ENCODE assay signal across 15 mouse cellular contexts in the genomic region with DNA sequence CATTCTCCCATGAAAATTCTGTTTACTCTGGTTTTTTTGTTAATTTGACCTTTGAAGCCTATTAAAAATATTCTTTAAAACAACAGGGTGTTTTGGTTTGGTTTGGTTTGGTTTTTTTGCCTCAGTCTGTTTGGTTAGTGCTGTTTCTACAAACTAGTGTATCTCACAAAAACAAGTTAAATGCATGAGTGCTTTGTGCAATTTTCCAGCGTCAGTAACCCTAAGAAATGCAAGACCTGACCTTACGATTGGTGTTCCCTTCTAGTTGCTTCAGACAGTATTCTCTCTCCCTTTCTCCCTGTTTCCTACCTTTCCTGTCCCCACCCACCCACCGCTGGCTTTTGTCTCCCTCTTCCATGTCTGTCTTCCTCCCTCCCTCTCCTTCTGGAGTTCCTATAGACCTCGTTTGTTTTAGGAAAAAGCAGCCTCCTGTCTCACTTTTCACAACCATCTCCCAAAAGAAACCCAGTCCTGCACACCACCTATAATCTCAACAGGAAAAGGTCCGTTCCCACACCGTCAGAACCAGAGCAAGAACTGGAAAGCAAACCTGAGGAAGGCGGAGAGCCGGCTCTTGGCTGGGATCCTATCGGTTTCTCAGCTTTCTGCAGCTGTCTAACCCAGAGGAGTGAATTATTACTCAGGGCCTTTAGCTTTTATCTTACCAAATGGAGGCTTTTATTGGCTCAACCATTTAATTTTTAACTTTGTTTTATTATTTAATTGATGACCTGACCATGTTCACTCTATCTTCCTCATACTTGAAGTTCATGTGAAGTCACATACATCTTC. TPM values are rescaled to one million over a fixed set of nuclear protein-coding genes. Genes with fewer than 3 reads are reported as not detected.
DNase-seq lines count a peak whose midpoint lies in the region; ATAC-seq and TF ChIP-seq lines count a peak whose summit lies in the region.
"Had no signal": no experiment of that assay in that cellular context is flagged by ENCODE, and none has a peak within 500 bp of the region (broad histone marks: within the 10 kb centered on the region; RNA-seq: fewer than 3 reads in every experiment).

TSS of gene Slc17a4 (minus strand) at position 634 of the 792 bp plus-strand sequence.

- TF ChIP-seq POLR2A in heart, adult 2 months (IDR thresholded peaks at IDR 0.05; ENCODE audit: insufficient read depth, low read depth, low read length): no peak

- no peak within 1 kb of the TSS for H3K4me2 ChIP-seq in liver, embryonic 13.5 days
- H3K4me2 ChIP-seq: hindbrain, embryonic 14.5 days had no signal

- TF ChIP-seq EP300 in heart, adult 2 months (IDR thresholded peaks at IDR 0.05; ENCODE audit: insufficient read depth, low read depth, low read length): no peak

- no peaks in the 10 kb centered on the region for H3K36me3 ChIP-seq in heart, adult 2 months (ENCODE audit: control insufficient read depth, insufficient read depth, low read length)
- H3K36me3 ChIP-seq in liver, embryonic 13.5 days: no peaks in the 10 kb centered on the region

- peaks cover 2% of the 10 kb centered on the region; the same call in 1 of the 2 replicates for H3K4me1 ChIP-seq in heart, adult 2 months (ENCODE audit: control insufficient read depth, insufficient read depth, low read length)
- H3K4me1 ChIP-seq in liver, embryonic 13.5 days (replicated peaks): peaks cover 48% of the 10 kb centered on the region

- no peak within 1 kb of the TSS for H3K9ac ChIP-seq in heart, adult 2 months (ENCODE audit: low read depth, low read length)
- H3K9ac ChIP-seq in liver, embryonic 13.5 days: no peak within 1 kb of the TSS; the same call in 1 of the 2 replicates
- H3K9ac ChIP-seq: hindbrain, embryonic 14.5 days had no signal

- peak; percentile 61; the same call in 1 of the 2 replicates for ATAC-seq in erythroid progenitor cell, adult 5-6 weeks (replicated peaks; ENCODE audit: low FRiP score, poor library complexity, severe bottlenecking)
- ATAC-seq in liver, embryonic 13.5 days (ENCODE audit: low read depth): no peak

- no peaks in the 10 kb centered on the region for H3K27me3 ChIP-seq in heart, adult 2 months (ENCODE audit: control insufficient read depth, insufficient read depth, low read length)
- no peaks in the 10 kb centered on the region for H3K27me3 ChIP-seq in liver, embryonic 13.5 days
- H3K27me3 ChIP-seq: Patski had no signal

- DNase-seq in heart, adult 2 months: peak in 1 of 2 experiments; percentile 20
- no peak for DNase-seq in heart, postnatal 25 days (ENCODE audit: low spot score)
- peak; percentile 31 to 36 for DNase-seq in kidney, adult 8-10 months
- no peak for DNase-seq in liver, embryonic 13.5 days
- no peak for DNase-seq in frontal cortex, postnatal 36 days (ENCODE audit: low spot score in 2 of 2)
- DNase-seq in frontal cortex, postnatal 14 days (ENCODE audit: low spot score in 2 of 2): no peak
- no peak for DNase-seq in frontal cortex, adult 2 months (ENCODE audit: extremely low spot score in 1 of 2, low spot score in 1 of 2)
- DNase-seq: cerebellum, postnatal 36 days; gastrocnemius, adult 2 months; lung, adult 2 months had no signal

- no peaks in the 10 kb centered on the region for H3K79me2 ChIP-seq in heart, adult 2 months (replicated peaks; ENCODE audit: control insufficient read depth, insufficient read depth, low read length)

- TF ChIP-seq CTCF in heart, adult 2 months (IDR thresholded peaks at IDR 0.05): no peak

- H3K27ac ChIP-seq in heart, adult 2 months: peak within 1 kb of the TSS; percentile 40; the same call in 1 of the 2 replicates
- H3K27ac ChIP-seq in liver, embryonic 13.5 days: peak within 1 kb of the TSS; percentile 52
- H3K27ac ChIP-seq: gastrocnemius, adult 2 months; hindbrain, embryonic 14.5 days; left cerebral cortex, adult 2 months had no signal

- no peak within 1 kb of the TSS for H3K4me3 ChIP-seq in heart, adult 2 months
- no peak within 1 kb of the TSS for H3K4me3 ChIP-seq in liver, embryonic 13.5 days (replicated peaks)
- H3K4me3 ChIP-seq: gastrocnemius, adult 2 months; left cerebral cortex, adult 2 months had no signal

- 41% methylated on average over 9 of the region's 9 CpGs for WGBS in heart, adult 2 months
- 35% methylated on average over 9 of the region's 9 CpGs for WGBS in liver, embryonic 13.5 days (ENCODE audit: insufficient replicate concordance)

- H3K9me3 ChIP-seq in liver, embryonic 13.5 days (replicated peaks): no peaks in the 10 kb centered on the region

- intact Hi-C loops in heart, adult 2 months (cut with DNase I): no loop called here
- intact Hi-C loops in heart, postnatal 25 days (cut with DNase I): no loop called here

RNA-seq across cellular contexts. Expression of gene Slc17a4, which starts in this region (rescaled TPM):
- total RNA-seq in heart, adult 2 months (2021): not detected
- polyA plus RNA-seq in heart, adult 2 months (2012; rRNA removed): not detected in 2 replicates
- not detected for total RNA-seq in heart, postnatal 25 days (2021)
- 0.42 TPM in 1 of 2 replicates, not detected in the other for total RNA-seq in erythroid progenitor cell, adult 5-6 weeks (2015; ENCODE audit: low replicate concordance)
- total RNA-seq in erythroid progenitor cell, adult 5-6 weeks (2017; ENCODE audit: low replicate concordance): 2.4 TPM in 1 of 2 replicates, not detected in the other
- polyA plus RNA-seq in liver, embryonic 13.5 days (2015; fragmentation: Nextera tagmentation; extraction: Ambion mirVana): 0.06 and 0.07 TPM in 2 replicates
- not detected in 2 replicates for polyA plus RNA-seq in frontal cortex, adult 2 months (2012; rRNA removed)
- total RNA-seq: gastrocnemius, adult 2 months; left cerebral cortex, adult 2 months had no signal
- polyA plus RNA-seq: C2C12; hindbrain, embryonic 14.5 days; lung, adult 2 months had no signal

Comparison
In these comparisons a context has a peak if more than half of its experiments do, and no peak if none do; other contexts are left out.
1. DNase-seq: peak in kidney, adult 8-10 months (2 of 2); none in heart, postnatal 25 days (single experiment), liver, embryonic 13.5 days (single experiment), frontal cortex, postnatal 36 days (0 of 2), frontal cortex, postnatal 14 days (0 of 2) and frontal cortex, adult 2 months (0 of 2).